12 mouse cellular contexts compared by ENCODE assay signal in genomic region chr6:96909061-96909480, GRCm38 (mm10).
DNase-seq lines count a peak whose midpoint lies in the region; ATAC-seq lines count a peak whose summit lies in the region.
"Had no signal": no experiment of that assay in that cellular context is flagged by ENCODE, and none has a peak within 500 bp of the region (broad histone marks: within the 10 kb centered on the region; RNA-seq: fewer than 3 reads in every experiment).

No protein-coding gene starts in this region.

- H3K4me1 ChIP-seq in forebrain, embryonic 12.5 days: no peaks in the 10 kb centered on the region
- H3K4me1 ChIP-seq in forebrain, embryonic 11.5 days (replicated peaks; ENCODE audit: control insufficient read depth, insufficient read depth, low read length): no peaks in the 10 kb centered on the region
- H3K4me1 ChIP-seq in midbrain, embryonic 14.5 days (ENCODE audit: control insufficient read depth, insufficient read depth, low read length): no peaks in the 10 kb centered on the region
- H3K4me1 ChIP-seq in midbrain, embryonic 11.5 days (ENCODE audit: control insufficient read depth, insufficient read depth, low read length): no peaks in the 10 kb centered on the region
- peaks cover 5% of the 10 kb centered on the region; the same call in 1 of the 2 replicates for H3K4me1 ChIP-seq in midbrain, embryonic 15.5 days
- H3K4me1 ChIP-seq: liver, embryonic 13.5 days; stomach, embryonic 15.5 days had no signal

- no peak overlapping the region for H3K4me3 ChIP-seq in forebrain, embryonic 12.5 days (replicated peaks)
- no peak overlapping the region for H3K4me3 ChIP-seq in forebrain, embryonic 11.5 days (ENCODE audit: low read depth, low read length)
- no peak overlapping the region for H3K4me3 ChIP-seq in midbrain, embryonic 14.5 days (replicated peaks; ENCODE audit: low read depth, low read length)
- H3K4me3 ChIP-seq in midbrain, embryonic 11.5 days (ENCODE audit: low read depth, low read length): no peak overlapping the region
- no peak overlapping the region for H3K4me3 ChIP-seq in midbrain, embryonic 15.5 days
- H3K4me3 ChIP-seq: liver, embryonic 13.5 days; stomach, embryonic 15.5 days had no signal

- no peak overlapping the region for H3K27ac ChIP-seq in forebrain, embryonic 12.5 days
- no peak overlapping the region for H3K27ac ChIP-seq in forebrain, embryonic 11.5 days (ENCODE audit: low read depth, low read length)
- peak overlapping the region; percentile 42 for H3K27ac ChIP-seq in midbrain, embryonic 14.5 days (replicated peaks; ENCODE audit: low read depth, low read length)
- no peak overlapping the region for H3K27ac ChIP-seq in midbrain, embryonic 11.5 days (ENCODE audit: low read depth, low read length)
- 0 out of 2 replicates have a peak overlapping the region, but pooled peaks have one; percentile 8 for H3K27ac ChIP-seq in midbrain, embryonic 15.5 days
- H3K27ac ChIP-seq: kidney, postnatal 0 days; liver, embryonic 13.5 days; stomach, embryonic 15.5 days had no signal

- no peak for DNase-seq in forebrain, embryonic 11.5 days (ENCODE audit: low spot score)
- DNase-seq in midbrain, embryonic 14.5 days: peak; percentile 41
- DNase-seq in midbrain, embryonic 11.5 days (ENCODE audit: low spot score, missing footprints): no peak
- DNase-seq in right cerebral cortex, postnatal 4 days: no peak
- no peak for DNase-seq in spleen, postnatal 14 days (ENCODE audit: low spot score in 2 of 2)
- DNase-seq: cerebellum, postnatal 36 days; liver, embryonic 13.5 days; thymus, postnatal 14 days had no signal

- no peak overlapping the region for H3K9ac ChIP-seq in forebrain, embryonic 12.5 days
- no peak overlapping the region for H3K9ac ChIP-seq in forebrain, embryonic 11.5 days (ENCODE audit: low read length)
- H3K9ac ChIP-seq in midbrain, embryonic 14.5 days (replicated peaks; ENCODE audit: low read length): no peak overlapping the region
- no peak overlapping the region for H3K9ac ChIP-seq in midbrain, embryonic 11.5 days (ENCODE audit: low read length)
- no peak overlapping the region for H3K9ac ChIP-seq in midbrain, embryonic 15.5 days
- H3K9ac ChIP-seq: liver, embryonic 13.5 days; stomach, embryonic 15.5 days had no signal

- H3K27me3 ChIP-seq in forebrain, embryonic 12.5 days: no peaks in the 10 kb centered on the region
- H3K27me3 ChIP-seq in forebrain, embryonic 11.5 days (ENCODE audit: control insufficient read depth, insufficient read depth, low read length): no peaks in the 10 kb centered on the region
- H3K27me3 ChIP-seq in midbrain, embryonic 14.5 days (ENCODE audit: control insufficient read depth, insufficient read depth, low read length): no peaks in the 10 kb centered on the region
- no peaks in the 10 kb centered on the region for H3K27me3 ChIP-seq in midbrain, embryonic 11.5 days (ENCODE audit: control insufficient read depth, insufficient read depth, low read length)
- H3K27me3 ChIP-seq in midbrain, embryonic 15.5 days (replicated peaks): no peaks in the 10 kb centered on the region
- H3K27me3 ChIP-seq: liver, embryonic 13.5 days; stomach, embryonic 15.5 days had no signal

- no peak overlapping the region for H3K4me2 ChIP-seq in forebrain, embryonic 12.5 days
- H3K4me2 ChIP-seq in forebrain, embryonic 11.5 days (ENCODE audit: low read depth, low read length, severe bottlenecking): no peak overlapping the region
- no peak overlapping the region for H3K4me2 ChIP-seq in midbrain, embryonic 14.5 days (ENCODE audit: low read length)
- no peak overlapping the region for H3K4me2 ChIP-seq in midbrain, embryonic 11.5 days
- no peak overlapping the region for H3K4me2 ChIP-seq in midbrain, embryonic 15.5 days
- H3K4me2 ChIP-seq: liver, embryonic 13.5 days; stomach, embryonic 15.5 days had no signal

- H3K9me3 ChIP-seq in forebrain, embryonic 12.5 days: no peaks in the 10 kb centered on the region
- no peaks in the 10 kb centered on the region for H3K9me3 ChIP-seq in forebrain, embryonic 11.5 days (ENCODE audit: control insufficient read depth, low read length)
- no peaks in the 10 kb centered on the region for H3K9me3 ChIP-seq in midbrain, embryonic 14.5 days (ENCODE audit: control insufficient read depth, low read length)
- H3K9me3 ChIP-seq in midbrain, embryonic 11.5 days (ENCODE audit: control insufficient read depth, low read length): no peaks in the 10 kb centered on the region
- no peaks in the 10 kb centered on the region for H3K9me3 ChIP-seq in midbrain, embryonic 15.5 days
- H3K9me3 ChIP-seq: liver, embryonic 13.5 days; stomach, embryonic 15.5 days had no signal

- WGBS in forebrain, embryonic 12.5 days: 39% methylated on average over 8 of the region's 8 CpGs
- WGBS in forebrain, embryonic 11.5 days: 49% methylated on average over 8 of the region's 8 CpGs
- WGBS in midbrain, embryonic 14.5 days: 53% methylated on average over 8 of the region's 8 CpGs
- 68% methylated on average over 8 of the region's 8 CpGs for WGBS in midbrain, embryonic 11.5 days
- WGBS in midbrain, embryonic 15.5 days: 36% methylated on average over 8 of the region's 8 CpGs

- no peaks in the 10 kb centered on the region for H3K36me3 ChIP-seq in forebrain, embryonic 12.5 days (replicated peaks)
- no peaks in the 10 kb centered on the region for H3K36me3 ChIP-seq in forebrain, embryonic 11.5 days (ENCODE audit: control insufficient read depth, insufficient read depth, low read length)
- no peaks in the 10 kb centered on the region for H3K36me3 ChIP-seq in midbrain, embryonic 14.5 days (ENCODE audit: control insufficient read depth, insufficient read depth, low read length)
- H3K36me3 ChIP-seq in midbrain, embryonic 11.5 days (ENCODE audit: control insufficient read depth, insufficient read depth, low read length): no peaks in the 10 kb centered on the region
- H3K36me3 ChIP-seq in midbrain, embryonic 15.5 days (replicated peaks): no peaks in the 10 kb centered on the region
- H3K36me3 ChIP-seq: liver, embryonic 13.5 days; stomach, embryonic 15.5 days had no signal

- peak; percentile 41 for ATAC-seq in forebrain, embryonic 12.5 days (ENCODE audit: low FRiP score)
- no peak for ATAC-seq in forebrain, embryonic 11.5 days (replicated peaks; ENCODE audit: low FRiP score)
- ATAC-seq in midbrain, embryonic 14.5 days (ENCODE audit: low FRiP score, low TSS enrichment): peak; percentile 43; the same call in 1 of the 2 replicates
- ATAC-seq in midbrain, embryonic 11.5 days (ENCODE audit: low FRiP score): no peak
- ATAC-seq in midbrain, embryonic 15.5 days (replicated peaks): no peak; the same call in 1 of the 2 replicates

Comparison
In these comparisons a context has a peak if more than half of its experiments do, and no peak if none do; other contexts are left out.
1. ATAC-seq: peak in forebrain, embryonic 12.5 days (single experiment) and midbrain, embryonic 14.5 days (single experiment); none in forebrain, embryonic 11.5 days (single experiment), midbrain, embryonic 11.5 days (single experiment) and midbrain, embryonic 15.5 days (single experiment).
2. H3K27ac ChIP-seq: peak in midbrain, embryonic 14.5 days (single experiment) and midbrain, embryonic 15.5 days (single experiment); none in forebrain, embryonic 12.5 days (single experiment), forebrain, embryonic 11.5 days (single experiment) and midbrain, embryonic 11.5 days (single experiment).